Mouse (Mus musculus) ZHBTc4 (cell line): Measurements from ENCODE around the gene Th.
A peak's percentile ranks its signal among the peaks of the same experiment; 100 is the strongest.

Source experiments
- DNase-seq: peaks from one replicate; pipeline ENCODE4 v3.0.0-alpha.2; 2011; ENCODE audit warnings: low read depth, low spot score

Gene Th

DNA sequence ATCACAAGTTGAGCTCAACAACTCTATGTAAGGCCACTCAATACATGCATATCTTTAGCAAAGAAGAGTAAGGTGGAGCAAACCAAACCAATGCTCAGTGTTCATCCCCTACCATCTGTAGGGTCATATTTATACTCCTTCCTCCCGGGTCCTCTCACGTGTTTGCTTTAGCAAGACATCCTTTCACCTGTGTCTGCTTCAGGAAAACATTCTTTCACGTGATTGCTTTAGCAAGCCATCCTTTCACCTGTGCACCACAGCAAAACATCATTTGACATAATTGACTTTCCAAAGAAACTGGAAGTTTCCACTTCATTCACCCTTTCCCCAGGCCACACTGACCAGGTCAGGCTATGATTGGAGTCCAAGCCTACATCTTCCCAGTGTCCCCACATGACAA lies at the start of gene Th:
Th (minus strand) TSS at position 101 of the 400 bp plus-strand sequence.
- no peak for DNase-seq

DNA sequence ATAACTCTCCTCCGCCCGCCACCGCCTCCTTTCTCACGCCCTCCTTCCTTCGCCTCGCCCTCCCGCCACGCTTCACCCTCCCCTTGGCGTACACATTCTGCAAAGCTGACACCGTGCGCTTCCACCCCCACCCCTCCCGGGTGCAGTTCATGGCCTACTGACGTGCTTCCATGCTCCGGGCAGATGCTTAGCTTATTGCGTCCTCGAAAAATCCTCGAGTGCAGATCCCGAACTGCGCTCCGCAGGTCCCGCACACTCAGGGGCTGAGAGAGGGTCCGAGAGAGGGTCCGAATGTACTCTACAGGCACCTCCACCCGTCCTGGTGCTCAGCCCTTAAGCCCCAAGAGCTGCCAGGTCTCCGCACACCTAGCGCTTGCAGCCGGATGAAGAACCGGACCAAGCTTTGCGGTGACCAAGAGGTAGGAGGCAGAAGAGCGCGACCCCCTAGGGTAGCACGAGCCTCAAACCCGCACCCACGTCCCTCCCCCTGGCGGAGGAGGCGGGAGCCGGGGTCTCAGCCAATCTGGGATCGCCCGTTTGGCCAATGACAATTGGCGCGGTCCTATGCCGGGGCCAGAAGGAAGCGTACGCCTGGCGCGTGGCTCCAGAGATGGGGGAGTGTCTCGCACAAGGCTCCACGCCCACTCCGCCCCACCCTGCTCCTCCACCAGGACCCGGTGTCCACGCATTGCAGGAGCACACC lies 38.0 kb upstream of the Th start, which contains the start of gene Ascl2:
Ascl2 (minus strand) TSS at position 456 of the 703 bp plus-strand sequence.
- DNase-seq: peak; percentile 88

DNA sequence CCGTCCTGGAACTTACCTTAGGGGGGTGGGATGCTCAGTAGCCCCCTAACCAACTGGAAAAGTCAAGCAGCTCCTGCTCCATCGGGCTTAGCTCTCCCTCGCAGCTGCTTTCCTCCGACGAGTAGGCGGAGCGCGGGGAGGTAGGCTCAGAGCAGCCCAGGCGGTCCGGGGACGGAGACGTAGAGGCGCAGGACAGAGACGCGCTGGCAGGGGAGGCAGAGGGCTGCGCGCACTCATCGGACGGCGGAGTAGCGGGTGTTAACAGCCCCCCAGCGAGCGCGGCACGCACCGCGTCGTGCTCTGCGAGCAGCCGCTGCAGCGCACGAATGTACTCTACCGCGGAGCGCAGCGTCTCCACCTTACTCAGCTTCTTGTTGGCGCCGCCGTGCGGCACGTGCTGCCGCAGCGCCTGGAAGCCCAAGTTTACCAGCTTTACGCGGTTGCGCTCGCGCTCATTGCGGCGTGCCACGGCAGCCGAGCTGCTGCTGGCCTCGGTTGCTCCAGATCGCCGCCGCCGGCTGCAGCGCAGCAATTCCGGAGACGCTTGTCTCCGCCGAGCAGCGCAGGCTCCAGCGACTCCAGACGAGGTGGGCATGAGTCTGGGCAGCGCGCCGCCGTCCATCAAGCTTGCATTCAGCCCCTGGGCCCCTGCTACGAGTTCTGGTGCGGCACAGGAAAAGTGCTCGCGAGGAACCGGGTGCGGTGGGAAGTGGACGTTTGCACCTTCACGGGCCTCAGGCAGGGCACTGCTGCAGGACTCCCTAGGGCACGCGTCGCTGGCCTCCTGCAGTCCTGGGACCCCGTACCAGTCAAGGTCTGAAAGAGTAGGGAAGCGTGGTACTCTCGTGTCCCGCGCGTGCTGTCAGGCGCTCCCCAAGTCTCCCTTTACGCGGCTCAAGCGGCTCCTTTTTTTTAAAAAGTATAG lies 37.2 kb upstream of the Th start:
- peak; percentile 85 for DNase-seq

DNA sequence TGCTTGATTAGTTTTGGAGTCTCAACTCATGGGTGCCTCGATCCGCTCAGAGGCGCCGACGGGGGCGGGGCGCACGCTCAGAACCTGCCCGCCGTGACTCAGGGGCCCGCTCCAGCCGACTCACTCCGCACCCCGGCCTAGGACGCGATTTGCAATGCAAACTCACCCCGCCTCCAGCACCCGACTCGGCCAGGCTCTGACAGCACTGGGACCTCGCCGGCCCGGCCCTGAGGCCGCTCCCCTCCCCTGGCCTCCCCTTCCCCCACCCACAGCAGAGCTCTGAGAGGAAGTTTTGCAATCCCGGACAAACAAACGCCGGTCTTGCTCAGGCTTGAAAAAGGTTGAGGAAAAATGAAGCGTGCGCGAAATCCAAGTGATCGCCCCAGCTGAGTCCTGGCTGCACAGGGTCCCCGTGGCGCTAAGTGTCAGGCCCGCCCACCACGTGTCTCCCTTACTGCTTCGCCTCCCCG lies 36.5 kb upstream of the Th start:
- DNase-seq: peak; percentile 83

DNA sequence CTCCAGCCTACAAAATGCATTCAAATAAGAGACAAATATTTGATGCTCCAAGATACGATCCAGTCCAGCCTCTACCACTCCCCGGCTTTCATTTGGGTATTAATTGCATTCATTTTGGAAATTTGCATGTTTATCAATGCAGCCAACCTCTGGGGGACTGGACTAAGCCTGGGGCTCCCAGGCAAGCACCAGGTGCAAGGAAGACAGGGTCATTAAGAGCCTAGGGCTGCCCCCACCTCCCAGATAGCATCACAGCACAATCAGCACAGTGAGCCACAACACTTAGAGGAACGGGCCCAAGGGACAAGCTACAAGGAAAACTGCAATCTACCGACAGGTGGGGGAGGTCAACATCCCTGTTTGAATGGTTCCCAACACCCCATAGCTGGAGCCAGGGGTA lies 28.8 kb upstream of the Th start:
- DNase-seq: no peak

DNA sequence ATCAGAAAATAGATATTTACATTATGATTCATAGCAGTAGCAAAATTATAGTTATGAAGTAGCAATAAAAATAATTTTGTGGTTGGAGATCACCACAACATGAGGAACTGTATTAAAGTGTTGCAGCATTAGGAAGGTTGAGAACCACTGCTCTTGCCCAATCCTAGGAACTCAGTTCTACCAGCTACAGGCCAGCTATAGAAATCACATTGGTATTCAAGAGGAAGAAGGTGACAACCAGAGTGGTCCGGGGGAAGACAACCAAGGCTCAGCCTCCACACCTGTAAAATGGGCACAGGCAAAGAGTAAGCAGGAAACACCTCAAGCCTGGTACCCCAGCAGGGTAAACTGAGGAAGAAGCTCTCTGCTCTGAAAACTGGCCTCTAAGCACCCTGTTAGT lies 27.9 kb upstream of the Th start:
- DNase-seq: no peak

DNA sequence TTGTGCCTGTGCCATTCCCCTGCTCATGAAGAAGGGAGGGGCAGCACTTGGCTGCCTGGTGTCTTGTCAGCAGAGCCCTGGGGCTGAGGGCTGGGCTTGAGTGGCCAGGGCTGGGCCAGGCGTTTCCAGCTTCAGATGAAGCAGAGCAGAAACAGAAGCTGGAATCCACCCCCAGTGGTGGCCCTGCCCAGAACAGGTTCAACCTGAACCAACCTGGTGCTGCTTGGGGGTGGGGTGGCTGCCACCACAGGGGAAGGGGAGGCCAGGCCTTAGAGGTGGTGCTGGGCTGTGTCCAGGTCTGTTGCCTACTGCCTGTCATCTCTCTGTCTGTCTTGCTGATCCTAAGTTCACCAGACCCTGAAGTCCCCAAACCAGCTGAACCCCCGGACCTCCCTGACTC lies 25.1 kb upstream of the Th start:
- DNase-seq: no peak

DNA sequence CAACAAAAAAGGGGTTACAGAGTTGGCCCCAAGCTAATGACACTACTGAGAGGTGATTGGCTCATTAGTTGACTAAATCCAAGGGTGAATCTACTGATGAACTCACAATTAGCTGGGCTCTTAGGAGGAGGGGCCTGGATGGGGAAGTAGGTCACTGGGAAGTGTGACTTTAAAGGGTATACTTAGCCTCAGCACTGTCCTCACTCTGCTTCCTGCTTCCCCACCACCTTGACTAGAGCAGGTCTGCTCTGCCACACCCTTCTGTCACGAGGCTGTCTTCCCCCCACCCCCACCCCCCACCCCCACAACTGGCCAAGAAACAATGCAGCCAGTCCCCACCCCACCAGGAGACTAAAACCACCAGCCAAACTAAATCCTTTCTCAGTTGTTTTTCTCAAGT lies 18.6 kb upstream of the Th start:
- peak; percentile 23 for DNase-seq

DNA sequence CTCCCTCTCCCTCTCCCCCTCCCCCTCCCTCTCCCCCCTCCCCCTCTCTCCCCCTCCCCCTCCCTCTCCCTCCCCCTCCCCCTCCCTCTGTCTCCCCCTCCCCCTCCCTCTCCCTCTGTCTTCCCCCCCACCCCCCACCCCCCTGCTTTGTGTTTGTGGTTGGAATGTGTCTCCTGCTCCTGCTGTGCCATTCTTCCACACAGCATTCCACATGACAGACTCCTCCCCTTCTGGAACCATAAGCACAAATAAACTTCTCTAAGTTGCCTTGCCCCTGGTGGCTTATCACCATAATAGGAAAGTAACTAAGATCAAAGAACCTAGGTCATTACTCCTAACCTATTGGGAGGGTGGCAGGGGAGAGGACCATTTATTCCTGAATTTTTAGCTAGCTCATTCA lies 6.7 kb upstream of the Th start:
- DNase-seq: peak; percentile 87

DNA sequence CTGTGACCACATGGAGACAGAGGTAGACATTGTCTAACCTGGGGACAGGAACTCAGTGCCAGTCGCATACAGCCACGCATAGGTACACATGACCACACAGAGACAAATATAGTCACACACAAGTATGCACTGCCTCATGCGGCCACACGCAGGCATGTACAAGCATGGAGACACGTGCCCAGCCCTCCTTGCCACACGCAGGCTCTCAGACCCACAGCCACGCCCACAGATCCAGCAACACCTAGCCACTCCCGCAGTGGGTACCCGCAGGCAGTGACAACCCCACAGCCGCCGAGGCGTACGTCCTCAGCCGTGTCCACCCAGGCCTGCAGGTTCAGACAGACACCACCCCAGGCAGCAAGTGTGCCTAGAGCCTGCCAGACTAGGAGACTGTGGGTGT lies 4.8 kb upstream of the Th start:
- DNase-seq: peak; percentile 30

DNA sequence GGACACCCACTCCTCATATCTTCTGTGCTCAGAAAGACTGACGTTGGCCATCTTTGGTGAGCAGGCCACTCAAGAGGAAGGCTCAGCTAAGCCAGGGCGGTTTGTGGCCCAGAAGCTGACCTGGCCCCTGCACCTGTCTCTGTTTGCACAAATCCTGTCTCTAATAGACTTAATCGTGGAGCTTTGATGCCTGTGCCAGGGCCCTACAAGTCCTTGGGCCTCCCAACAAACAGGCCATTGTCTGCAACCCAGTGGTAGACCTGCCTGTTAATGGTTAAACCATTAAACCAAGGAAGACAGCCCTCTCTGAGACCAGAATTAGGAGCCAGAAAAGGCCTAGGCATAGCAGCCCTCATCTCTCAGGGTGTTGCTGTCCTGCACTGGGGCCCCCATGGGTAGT lies 1.5 kb upstream of the Th start:
- no peak for DNase-seq

DNA sequence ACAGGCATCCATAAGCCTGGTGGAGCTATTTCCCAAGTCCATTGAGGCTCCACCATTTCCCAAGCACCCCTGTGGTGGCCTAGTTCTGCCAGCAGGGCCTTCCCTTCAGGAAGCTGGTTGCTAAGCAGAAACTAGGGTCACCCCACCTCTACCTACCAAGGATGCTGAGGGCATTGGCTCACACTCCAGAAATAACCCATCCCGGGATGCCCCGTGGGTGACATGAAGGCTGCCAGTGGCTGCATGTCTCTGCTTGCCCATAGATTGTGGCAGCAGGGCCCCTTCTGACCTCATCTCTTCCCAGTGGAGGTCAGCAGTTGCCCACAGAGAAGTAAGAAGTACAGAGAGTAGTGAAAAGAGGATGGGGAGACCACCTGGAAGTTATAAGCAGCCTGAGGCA lies 1.4 kb downstream of the Th start:
- no peak for DNase-seq

DNA sequence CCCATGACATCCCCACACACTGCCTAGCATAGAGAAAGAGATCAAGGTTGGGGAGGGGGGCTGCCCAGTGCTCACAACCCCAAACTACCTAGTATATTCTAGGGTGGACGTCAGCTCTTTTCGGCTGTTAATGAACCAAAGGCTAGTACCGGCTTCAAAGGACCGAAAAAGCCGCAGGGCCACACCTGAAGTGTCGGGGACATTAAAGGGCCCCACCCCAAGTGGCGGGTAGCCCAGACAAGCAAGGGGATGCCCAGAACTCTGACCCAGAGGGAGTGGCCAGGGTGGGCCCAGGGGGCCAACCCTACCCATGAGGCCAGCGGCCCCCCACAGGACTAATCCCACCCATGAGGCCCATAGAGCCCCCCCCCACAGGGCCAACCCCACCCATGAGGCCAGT lies 3.6 kb downstream of the Th start:
- no peak for DNase-seq

DNA sequence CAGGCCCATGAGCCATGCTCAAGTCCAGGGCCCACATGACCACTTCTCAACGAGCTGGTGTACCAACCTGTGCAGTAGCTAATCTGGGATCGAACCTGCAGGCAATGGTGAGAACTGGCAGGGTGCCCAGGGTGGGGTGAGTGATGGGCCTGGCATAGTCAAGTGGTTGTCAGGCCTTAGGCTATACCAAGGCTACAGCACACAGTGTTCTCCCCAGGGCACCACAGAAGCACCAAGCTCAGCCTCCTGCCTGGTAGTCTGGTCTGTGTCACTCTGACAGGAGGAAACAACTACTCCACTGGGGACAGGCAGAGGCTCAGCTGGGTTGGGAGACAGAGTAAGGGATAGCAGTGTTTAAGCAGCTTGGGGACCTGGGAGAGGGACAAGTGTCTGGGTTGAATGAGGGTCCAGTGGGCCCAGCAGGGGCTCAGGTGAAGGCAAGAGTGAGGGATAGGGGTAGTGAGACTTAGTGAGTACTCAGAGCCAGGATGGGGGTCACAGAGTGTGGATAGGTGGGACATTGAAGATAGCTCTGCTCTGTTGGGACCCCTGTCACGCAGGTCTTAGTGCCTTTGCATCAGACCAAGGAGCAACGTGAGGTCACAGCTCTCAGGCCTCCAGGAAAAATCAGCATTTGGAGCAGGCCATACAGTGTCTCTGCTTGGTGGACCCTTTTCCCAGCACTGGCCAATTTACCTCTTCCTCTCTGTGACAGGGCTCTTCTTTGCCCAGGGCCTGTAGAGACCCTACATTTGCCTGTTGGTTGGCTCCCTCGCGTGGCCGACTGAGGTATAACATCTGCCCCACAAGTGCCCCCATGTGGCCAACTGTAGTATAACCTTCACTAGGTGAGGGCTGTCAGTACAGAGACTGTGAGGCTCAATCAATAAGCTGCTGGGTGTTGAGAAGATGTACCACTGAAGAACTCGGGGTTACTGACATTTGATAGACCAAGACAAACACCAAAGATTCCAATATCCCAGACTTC lies 12.0 kb downstream of the Th start:
- DNase-seq: peak; percentile 84

DNA sequence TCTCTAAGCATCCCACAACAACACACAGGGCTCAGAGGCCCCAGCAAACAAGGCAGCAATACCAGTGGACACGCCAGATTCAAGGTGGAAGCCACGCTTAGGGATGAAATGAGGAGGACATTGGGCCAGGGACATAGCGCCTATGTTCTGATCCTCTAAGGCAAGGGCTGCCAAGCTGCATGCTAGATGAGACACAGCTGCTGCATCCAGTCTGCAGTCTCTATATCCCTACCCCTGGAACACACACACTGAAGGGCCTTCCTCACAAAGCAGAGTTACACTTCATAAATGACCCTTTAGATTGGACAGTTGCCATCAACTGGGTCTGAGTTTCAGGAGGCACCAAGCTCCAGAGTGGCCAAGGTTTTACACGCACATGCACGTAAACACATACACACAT lies 13.3 kb downstream of the Th start:
- DNase-seq: no peak

DNA sequence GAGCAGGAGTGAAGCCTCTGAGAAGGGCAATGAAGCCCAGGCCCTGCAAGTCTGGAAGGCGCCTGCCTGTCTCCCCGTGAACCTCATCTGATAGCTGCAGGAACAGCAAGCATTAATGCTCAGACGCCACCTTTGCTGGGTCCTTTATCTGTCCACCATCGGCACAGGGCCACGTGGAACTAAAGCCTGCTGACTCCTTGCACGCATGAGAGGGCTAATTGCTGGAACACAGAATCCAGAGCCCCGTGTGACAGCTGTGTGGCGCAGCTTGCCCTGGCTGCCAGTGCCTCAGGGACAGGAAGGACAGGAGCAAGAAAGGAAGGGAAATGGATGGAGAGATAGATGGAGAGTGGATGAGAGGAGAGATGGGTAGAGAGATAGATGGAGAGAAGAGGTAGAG lies 14.8 kb downstream of the Th start:
- DNase-seq: no peak

DNA sequence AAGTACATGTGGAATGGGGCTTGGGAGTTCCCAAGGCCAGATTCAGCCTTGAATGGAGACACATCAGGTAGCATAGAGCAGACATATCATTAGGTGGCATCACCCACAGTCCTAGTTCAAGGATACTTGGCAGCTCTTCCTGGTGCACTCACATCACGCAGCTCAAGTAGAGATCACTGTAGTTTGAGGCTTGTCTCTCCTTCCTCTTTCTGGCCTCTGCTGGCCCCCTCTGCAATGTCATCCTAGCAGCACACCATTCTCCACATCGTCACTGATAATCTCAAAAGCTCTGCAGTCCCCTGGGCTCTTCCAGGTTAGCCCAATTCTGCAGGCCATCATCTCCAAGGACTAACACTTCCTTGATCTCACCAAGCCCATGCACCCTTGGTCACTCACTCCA lies 19.2 kb downstream of the Th start:
- DNase-seq: no peak

DNA sequence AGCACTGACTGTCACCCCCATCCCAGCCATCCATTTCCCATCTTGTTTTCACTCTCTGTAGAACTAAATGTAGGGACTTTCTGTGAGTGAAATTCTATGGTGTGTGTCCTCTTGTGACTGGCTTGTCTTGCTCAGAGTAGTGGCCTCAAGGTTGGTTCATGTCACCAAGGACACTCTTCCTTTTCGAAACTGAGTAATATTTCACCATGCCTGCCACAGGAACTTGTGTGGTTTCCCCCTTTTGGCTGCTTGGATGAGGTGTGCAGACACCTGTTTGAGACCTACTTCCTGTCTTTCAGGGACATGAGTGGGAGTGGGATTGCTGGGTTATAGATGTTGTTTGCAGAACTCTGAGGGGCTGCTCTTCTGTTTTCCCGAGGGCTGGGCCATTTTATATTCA lies 20.8 kb downstream of the Th start:
- no peak for DNase-seq

DNA sequence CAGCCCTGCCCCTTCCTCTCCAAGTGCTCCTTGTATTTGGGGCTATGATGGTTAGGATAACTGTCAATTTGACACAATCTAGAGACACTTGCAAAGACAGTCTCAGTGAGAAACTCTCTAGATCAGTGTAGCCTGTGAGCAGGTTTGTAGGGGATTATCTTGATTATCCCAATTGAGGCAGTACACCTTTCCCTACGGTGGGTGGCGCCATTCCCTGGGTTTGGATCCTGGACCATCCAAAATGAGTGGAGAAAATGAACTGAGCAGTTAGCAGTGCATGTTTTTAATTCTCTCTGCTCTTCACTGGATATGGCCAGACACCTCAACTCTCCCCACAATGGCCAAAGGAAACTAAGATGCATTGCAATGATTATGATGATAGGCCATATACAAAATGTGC lies 21.3 kb downstream of the Th start:
- peak; percentile 23 for DNase-seq

DNA sequence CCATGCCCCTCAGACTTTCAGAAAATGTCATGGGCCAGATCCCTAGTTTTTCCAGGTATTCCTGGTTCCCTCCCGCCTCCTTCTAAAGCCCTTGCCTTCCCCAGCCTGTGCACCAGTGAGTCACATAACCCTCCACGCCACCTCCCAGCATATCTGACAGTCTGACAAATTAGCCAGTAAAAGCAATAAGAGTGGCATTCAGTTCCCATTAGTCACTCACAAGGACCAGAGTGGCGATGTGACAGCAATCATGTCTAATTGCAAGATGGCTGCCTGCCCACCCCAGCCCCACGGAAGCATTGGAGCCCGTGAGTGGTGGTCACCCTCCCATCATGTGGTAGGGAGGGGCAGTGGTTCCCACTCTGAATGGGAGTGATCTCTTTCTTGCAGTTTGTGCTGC lies 25.3 kb downstream of the Th start:
- no peak for DNase-seq

DNA sequence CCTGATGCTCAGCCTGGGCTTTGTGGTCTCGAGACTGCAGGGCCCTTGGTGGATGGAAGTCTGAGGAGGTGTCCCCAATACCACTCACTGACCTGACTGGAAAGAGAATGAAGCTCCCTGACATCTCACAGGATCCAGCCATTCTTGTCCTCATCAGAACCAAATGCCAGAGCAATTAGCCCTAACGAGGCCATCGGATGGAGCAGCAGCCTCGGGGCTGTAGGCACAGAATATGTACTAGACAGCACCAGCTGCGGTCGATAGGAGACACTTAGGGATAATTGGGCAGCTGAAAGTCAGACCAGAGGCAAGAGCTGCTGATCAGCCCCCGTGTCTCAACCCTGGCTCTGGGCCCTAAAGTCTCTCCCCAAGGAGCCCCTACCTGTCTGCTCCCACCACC lies 26.6 kb downstream of the Th start:
- no peak for DNase-seq

DNA sequence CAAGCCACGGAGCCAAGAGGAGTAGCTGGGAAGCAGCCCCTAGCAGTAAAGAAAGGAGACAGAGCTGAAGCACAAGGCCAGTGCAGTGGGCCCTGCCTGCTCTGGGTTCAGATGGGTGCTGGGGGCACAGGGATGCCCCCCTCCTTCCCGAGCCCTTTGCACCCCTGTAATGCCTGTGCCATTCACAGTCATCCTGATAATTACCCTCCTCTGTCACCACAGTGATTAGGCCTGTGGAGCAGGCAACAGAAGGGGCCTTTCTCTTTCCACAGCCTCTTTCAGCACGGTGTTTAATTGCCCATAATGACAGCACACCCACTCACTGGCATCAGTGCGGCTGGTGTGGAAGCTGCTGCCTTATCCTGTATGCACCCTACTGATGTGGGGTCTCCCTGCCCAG lies 28.0 kb downstream of the Th start:
- no peak for DNase-seq
